Mouse (Mus musculus): Measurements from ENCODE around the gene Epb41l2.

The Epb41l2 gene

DNA sequence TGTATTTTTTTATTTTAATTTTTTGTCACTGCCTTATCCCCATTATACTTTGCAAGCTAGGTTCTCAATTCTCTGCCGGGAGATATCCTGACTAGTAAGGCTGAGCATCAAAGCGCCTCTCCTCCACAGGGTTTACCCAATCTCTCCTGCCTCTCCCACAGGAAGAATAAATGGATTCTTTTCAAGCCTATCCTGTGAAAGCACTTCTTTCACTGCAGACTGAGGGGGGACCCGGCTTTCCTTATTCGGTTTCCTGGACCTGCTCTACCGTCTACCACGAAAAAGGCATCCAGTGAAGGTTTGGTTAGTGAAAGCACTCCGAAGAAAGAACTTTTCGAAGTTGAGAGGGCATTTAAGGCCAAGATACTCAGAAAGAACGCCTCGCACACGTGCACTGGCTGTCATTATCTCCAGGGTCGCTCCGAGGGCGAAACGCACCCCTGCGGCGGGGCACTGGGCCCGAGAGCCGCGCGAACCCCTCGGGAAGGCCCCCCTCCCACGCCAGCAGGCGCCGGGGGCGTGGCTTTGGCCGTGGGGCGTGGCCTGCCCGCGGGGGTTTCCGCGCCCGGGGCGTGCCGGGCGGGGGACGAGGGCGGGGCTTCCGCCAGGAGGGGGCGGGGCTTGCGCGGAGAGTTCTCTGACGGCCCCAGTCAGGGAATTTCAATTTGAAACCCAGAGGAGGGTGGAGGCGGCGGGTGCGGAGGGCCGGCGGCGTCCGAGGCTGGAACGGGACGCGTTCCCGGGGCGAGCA lies at the start of gene Epb41l2:
Epb41l2 (plus strand) TSS at position 591 of the 751 bp plus-strand sequence.
- H3K27me3 ChIP-seq (ENCODE audit: insufficient read depth, low read length) = peaks cover 37% of the 10 kb centered on the region
- peak within 1 kb of the TSS; percentile 92 for H3K4me3 ChIP-seq (replicated peaks; ENCODE audit: low read length)
- TF ChIP-seq POU5F1 (IDR thresholded peaks at IDR 0.05; ENCODE audit: borderline replicate concordance, low read length) = no peak
- TF ChIP-seq NANOG (IDR thresholded peaks at IDR 0.05; ENCODE audit: borderline replicate concordance, low read length) = no peak
- no peak for TF ChIP-seq CTCF (conservative IDR thresholded peaks at IDR 0.05; ENCODE audit: low read length)
- H3K36me3 ChIP-seq (ENCODE audit: insufficient read depth, low read length) = no peaks in the 10 kb centered on the region
- peaks cover 19% of the 10 kb centered on the region for H3K4me1 ChIP-seq (replicated peaks; ENCODE audit: low read depth, low read length)
- H3K9me3 ChIP-seq (ENCODE audit: low read length) = peaks cover 5% of the 10 kb centered on the region

DNA sequence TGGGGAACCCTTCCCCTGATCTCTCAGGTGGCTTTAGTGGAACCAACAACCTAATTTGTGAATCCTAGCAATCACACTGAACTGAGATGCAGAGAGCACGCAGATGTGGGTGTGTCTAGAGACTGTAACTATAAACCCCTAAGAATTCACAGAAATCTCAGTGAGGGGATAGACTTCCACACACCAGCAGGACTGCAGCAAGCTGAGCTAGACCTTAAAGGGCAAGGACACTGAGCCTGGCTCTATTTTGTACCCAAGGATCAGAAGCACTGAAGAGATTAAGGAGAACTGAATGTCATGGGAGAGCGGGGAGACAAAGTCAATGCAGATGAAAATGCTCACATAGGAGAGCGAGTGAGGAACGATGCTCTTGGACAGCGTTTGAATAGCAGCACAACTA lies 49.6 kb upstream of the Epb41l2 start:
- peaks cover 67% of the 10 kb centered on the region for H3K4me1 ChIP-seq (replicated peaks; ENCODE audit: low read depth, low read length)
- TF ChIP-seq CTCF (conservative IDR thresholded peaks at IDR 0.05; ENCODE audit: low read length) (no peak), POU5F1 (IDR thresholded peaks at IDR 0.05; ENCODE audit: borderline replicate concordance, low read length) (no peak), NANOG (IDR thresholded peaks at IDR 0.05; ENCODE audit: borderline replicate concordance, low read length) (no peak)
- H3K9me3 ChIP-seq (ENCODE audit: low read length) = no peaks in the 10 kb centered on the region; the same call in 1 of the 2 replicates
- H3K4me3 ChIP-seq (replicated peaks; ENCODE audit: low read length) = no peak overlapping the region
- no peaks in the 10 kb centered on the region for H3K27me3 ChIP-seq (ENCODE audit: insufficient read depth, low read length)
- H3K36me3 ChIP-seq (ENCODE audit: insufficient read depth, low read length) = no peaks in the 10 kb centered on the region

DNA sequence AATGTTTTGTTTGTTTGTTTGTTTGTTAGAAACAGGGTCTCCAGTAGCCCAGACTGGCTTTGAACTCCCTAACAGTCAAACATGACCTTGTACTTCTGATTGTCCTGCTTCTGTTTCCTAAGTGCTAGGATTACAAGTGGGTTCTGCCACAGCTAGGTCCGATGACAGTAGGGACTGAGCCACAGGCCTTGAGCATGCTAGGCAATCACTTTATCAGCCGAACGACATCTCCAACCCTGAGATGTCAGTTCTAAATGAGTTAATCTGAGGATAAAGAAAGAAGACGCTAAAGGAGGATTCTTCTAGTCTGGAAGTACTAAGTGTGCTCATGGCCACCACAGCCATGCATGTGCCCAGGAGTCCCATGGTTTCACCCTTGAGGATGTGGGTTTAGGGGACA lies 48.9 kb upstream of the Epb41l2 start:
- no peaks in the 10 kb centered on the region for H3K36me3 ChIP-seq (ENCODE audit: insufficient read depth, low read length)

DNA sequence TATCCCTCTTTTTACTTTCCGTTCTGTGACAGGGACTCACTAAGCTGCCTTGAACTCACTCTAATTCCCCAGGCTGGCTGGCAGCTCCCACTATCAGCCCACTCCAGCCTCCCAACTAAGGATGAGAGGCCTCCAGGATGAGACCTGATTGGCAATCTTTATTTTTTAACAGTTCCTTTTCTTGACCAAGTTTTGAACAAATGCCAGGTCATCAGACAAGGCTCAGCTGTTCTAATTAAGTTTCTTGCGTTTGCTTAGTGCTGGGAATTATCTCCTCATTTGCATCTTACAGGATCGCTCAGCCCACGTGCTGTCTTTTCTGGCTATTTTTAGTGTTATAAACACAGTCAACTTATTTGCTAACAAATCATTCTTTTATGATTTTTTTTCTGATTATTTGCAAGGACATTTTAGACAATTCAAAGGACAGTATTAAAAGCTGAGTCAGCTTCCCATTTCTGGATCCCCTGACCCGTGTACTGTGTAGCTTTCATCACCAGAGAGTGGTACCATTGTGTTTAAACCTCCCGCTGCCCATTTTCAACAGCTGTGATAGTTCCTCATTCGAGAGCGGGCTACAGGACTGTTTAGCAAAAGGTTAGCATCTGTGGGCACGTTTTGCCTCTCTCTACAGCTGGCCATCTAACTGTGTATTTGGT lies 47.9 kb upstream of the Epb41l2 start:
- H3K4me1 ChIP-seq (replicated peaks; ENCODE audit: low read depth, low read length) = peaks cover 74% of the 10 kb centered on the region
- H3K36me3 ChIP-seq (ENCODE audit: insufficient read depth, low read length) = no peaks in the 10 kb centered on the region
- TF ChIP-seq NANOG (IDR thresholded peaks at IDR 0.05; ENCODE audit: borderline replicate concordance, low read length) = no peak
- no peak for TF ChIP-seq CTCF (conservative IDR thresholded peaks at IDR 0.05; ENCODE audit: low read length)
- no peak for TF ChIP-seq POU5F1 (IDR thresholded peaks at IDR 0.05; ENCODE audit: borderline replicate concordance, low read length)
- H3K4me3 ChIP-seq (replicated peaks; ENCODE audit: low read length) = no peak overlapping the region
- H3K9me3 ChIP-seq (ENCODE audit: low read length) = no peaks in the 10 kb centered on the region; the same call in 1 of the 2 replicates
- no peaks in the 10 kb centered on the region for H3K27me3 ChIP-seq (ENCODE audit: insufficient read depth, low read length)

More for the DNA sequence above, 48.9 kb upstream of the Epb41l2 start:
- Histone ChIP-seq H3K27me3 (ENCODE audit: insufficient read depth, low read length) (no peaks in the 10 kb centered on the region), H3K4me1 (replicated peaks; ENCODE audit: low read depth, low read length) (peaks cover 68% of the 10 kb centered on the region), H3K4me3 (replicated peaks; ENCODE audit: low read length) (no peak overlapping the region), H3K9me3 (ENCODE audit: low read length) (no peaks in the 10 kb centered on the region; the same call in 1 of the 2 replicates)
- TF ChIP-seq CTCF (conservative IDR thresholded peaks at IDR 0.05; ENCODE audit: low read length) = no peak
- no peak for TF ChIP-seq POU5F1 (IDR thresholded peaks at IDR 0.05; ENCODE audit: borderline replicate concordance, low read length)
- no peak for TF ChIP-seq NANOG (IDR thresholded peaks at IDR 0.05; ENCODE audit: borderline replicate concordance, low read length)

GRCm38 (mm10) chr10:25313856-25314584 lies 45.6 kb upstream of the Epb41l2 start:
- H3K4me1 ChIP-seq (replicated peaks; ENCODE audit: low read depth, low read length) = peaks cover 83% of the 10 kb centered on the region
- no peaks in the 10 kb centered on the region for H3K36me3 ChIP-seq (ENCODE audit: insufficient read depth, low read length)
- H3K9me3 ChIP-seq (ENCODE audit: low read length) = no peaks in the 10 kb centered on the region; the same call in 1 of the 2 replicates
- TF ChIP-seq CTCF (conservative IDR thresholded peaks at IDR 0.05; ENCODE audit: low read length) (no peak), POU5F1 (IDR thresholded peaks at IDR 0.05; ENCODE audit: borderline replicate concordance, low read length) (no peak), NANOG (IDR thresholded peaks at IDR 0.05; ENCODE audit: borderline replicate concordance, low read length) (peak; percentile 60; the same call in 1 of the 2 replicates)
- no peaks in the 10 kb centered on the region for H3K27me3 ChIP-seq (ENCODE audit: insufficient read depth, low read length)
- H3K4me3 ChIP-seq (replicated peaks; ENCODE audit: low read length) = no peak overlapping the region

DNA sequence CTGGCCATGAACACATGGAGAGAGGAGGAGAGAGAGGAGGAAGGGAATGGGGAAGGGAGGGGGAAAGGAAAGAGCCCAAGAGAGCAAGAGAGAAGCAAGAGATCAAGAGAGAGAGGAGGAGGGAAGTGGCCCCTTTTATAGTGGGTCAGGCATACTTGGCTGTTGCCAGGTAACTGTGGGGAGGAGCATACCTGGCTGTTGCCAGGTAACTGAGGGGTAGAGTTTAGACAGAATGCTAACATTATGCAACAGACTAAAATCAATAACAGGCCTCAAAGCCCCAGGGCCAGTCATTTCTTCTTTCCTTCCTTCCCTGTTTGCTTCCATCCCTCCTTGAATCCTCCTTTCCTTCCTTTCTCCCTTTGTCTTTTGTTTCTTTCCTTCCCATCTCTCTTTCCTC lies 41.9 kb upstream of the Epb41l2 start:
- H3K27me3 ChIP-seq (ENCODE audit: insufficient read depth, low read length) = no peaks in the 10 kb centered on the region
- H3K4me1 ChIP-seq (replicated peaks; ENCODE audit: low read depth, low read length) = peaks cover 76% of the 10 kb centered on the region
- TF ChIP-seq POU5F1 (IDR thresholded peaks at IDR 0.05; ENCODE audit: borderline replicate concordance, low read length) = no peak
- no peak for TF ChIP-seq CTCF (conservative IDR thresholded peaks at IDR 0.05; ENCODE audit: low read length)
- no peak for TF ChIP-seq NANOG (IDR thresholded peaks at IDR 0.05; ENCODE audit: borderline replicate concordance, low read length)
- no peaks in the 10 kb centered on the region for H3K36me3 ChIP-seq (ENCODE audit: insufficient read depth, low read length)
- H3K9me3 ChIP-seq (ENCODE audit: low read length) = no peaks in the 10 kb centered on the region
- H3K4me3 ChIP-seq (replicated peaks; ENCODE audit: low read length) = no peak overlapping the region

DNA sequence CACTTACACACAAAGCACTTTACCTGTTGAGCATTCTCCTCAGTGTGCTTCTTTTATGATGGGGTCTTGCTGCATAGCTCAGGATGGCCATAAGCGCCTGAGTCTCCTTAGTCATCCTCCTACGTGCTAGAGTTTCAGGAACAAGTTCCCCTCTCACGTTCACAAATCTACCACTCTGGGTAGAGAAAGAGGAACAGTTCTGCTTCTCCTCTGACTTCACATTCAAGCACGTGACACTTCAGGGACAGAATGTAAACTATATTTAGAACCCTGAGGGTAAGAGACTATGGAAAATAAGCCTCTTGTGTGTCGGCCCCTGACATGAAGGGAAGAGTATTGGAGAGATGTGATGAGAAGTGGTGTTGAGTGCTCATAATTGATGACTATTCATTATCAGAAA lies 41.2 kb upstream of the Epb41l2 start:
- TF ChIP-seq NANOG (IDR thresholded peaks at IDR 0.05; ENCODE audit: borderline replicate concordance, low read length) (no peak), CTCF (conservative IDR thresholded peaks at IDR 0.05; ENCODE audit: low read length) (no peak), POU5F1 (IDR thresholded peaks at IDR 0.05; ENCODE audit: borderline replicate concordance, low read length) (no peak)
- Histone ChIP-seq H3K4me3 (replicated peaks; ENCODE audit: low read length) (no peak overlapping the region), H3K36me3 (ENCODE audit: insufficient read depth, low read length) (no peaks in the 10 kb centered on the region), H3K4me1 (replicated peaks; ENCODE audit: low read depth, low read length) (peaks cover 68% of the 10 kb centered on the region), H3K27me3 (ENCODE audit: insufficient read depth, low read length) (no peaks in the 10 kb centered on the region), H3K9me3 (ENCODE audit: low read length) (no peaks in the 10 kb centered on the region)

GRCm38 (mm10) chr10:25319531-25319930 lies 40.1 kb upstream of the Epb41l2 start:
- Histone ChIP-seq H3K4me3 (replicated peaks; ENCODE audit: low read length) (no peak overlapping the region), H3K27me3 (ENCODE audit: insufficient read depth, low read length) (no peaks in the 10 kb centered on the region), H3K9me3 (ENCODE audit: low read length) (no peaks in the 10 kb centered on the region), H3K4me1 (replicated peaks; ENCODE audit: low read depth, low read length) (peaks cover 61% of the 10 kb centered on the region), H3K36me3 (ENCODE audit: insufficient read depth, low read length) (no peaks in the 10 kb centered on the region)
- TF ChIP-seq CTCF (conservative IDR thresholded peaks at IDR 0.05; ENCODE audit: low read length) (no peak), NANOG (IDR thresholded peaks at IDR 0.05; ENCODE audit: borderline replicate concordance, low read length) (no peak), POU5F1 (IDR thresholded peaks at IDR 0.05; ENCODE audit: borderline replicate concordance, low read length) (no peak)

Measured in E14TG2a.4 (cell line).